Mouse (Mus musculus): ENCODE measurements around the gene Nudt8.

GRCm38 (mm10) chr19:3988066-3988465 lies 12.3 kb upstream of the Nudt8 start:
- no peak for TF ChIP-seq POLR2A (IDR thresholded peaks at IDR 0.05; ENCODE audit: borderline replicate concordance, extremely low read depth, insufficient read depth, insufficient read length, poor library complexity, severe bottlenecking)
- TF ChIP-seq CTCF (IDR thresholded peaks at IDR 0.05; ENCODE audit: borderline replicate concordance, extremely low read depth, insufficient read depth, insufficient read length), result no peak
